Mouse (Mus musculus) CH12.LX (cell line): ENCODE results near the gene C130032M10Rik.

Experiments
- CTCF ChIP-seq, 2 experiments: IDR thresholded peaks in 1 of 2; conservative IDR thresholded peaks in 1 of 2; 2 replicates each; pipeline ENCODE4 v1.5.1; 2011 to 2012; ENCODE audit warnings: low read depth in 2 of 2, low read length in 2 of 2, improper control_type of control experiment in 1 of 2, inconsistent platforms in 1 of 2, mild to moderate bottlenecking in 1 of 2, moderate library complexity in 1 of 2
- ETS1 ChIP-seq: conservative IDR thresholded peaks from 2 replicates; pipeline ENCODE4 v1.6.1; 2012; ENCODE audit warnings: low read depth, mild to moderate bottlenecking, inconsistent platforms, low read length, improper control_type of control experiment, moderate library complexity
- JUND ChIP-seq: conservative IDR thresholded peaks from 2 replicates; pipeline ENCODE4 v1.6.1; 2011; ENCODE audit warnings: low read depth, low read length, improper control_type of control experiment
- KAT2A ChIP-seq: IDR thresholded peaks from 2 replicates; pipeline ENCODE4 v1.6.1; 2012; ENCODE audit warnings: low read length, improper control_type of control experiment, inconsistent platforms; ENCODE audit not compliant: insufficient replicate concordance
- MAFK ChIP-seq: IDR thresholded peaks from 2 replicates; pipeline ENCODE4 v1.6.1; 2011; ENCODE audit warnings: low read length, improper control_type of control experiment; ENCODE audit not compliant: insufficient replicate concordance
- NELFE ChIP-seq: IDR thresholded peaks from 2 replicates; pipeline ENCODE4 v1.6.1; 2011; ENCODE audit warnings: low read depth, low read length, improper control_type of control experiment
- POLR2A ChIP-seq: IDR thresholded peaks from 2 replicates; pipeline ENCODE4 v1.6.1; 2011; ENCODE audit warnings: low read depth, mild to moderate bottlenecking, improper control_type of control experiment, low read length
- SIN3A ChIP-seq: IDR thresholded peaks from 2 replicates; pipeline ENCODE4 v1.6.1; 2012; ENCODE audit warnings: low read length, improper control_type of control experiment, inconsistent platforms
- USF2 ChIP-seq: conservative IDR thresholded peaks from 2 replicates; pipeline ENCODE4 v1.6.1; 2011; ENCODE audit warnings: low read depth, low read length, improper control_type of control experiment
- ZC3H11A ChIP-seq: IDR thresholded peaks from 2 replicates; pipeline ENCODE4 v1.6.1; 2012; ENCODE audit warnings: low read depth, mild to moderate bottlenecking, inconsistent platforms, low read length, improper control_type of control experiment

GRCm38 (mm10) chr9:114562031-114562918 is 46.8 kb downstream of the C130032M10Rik start:
- TF ChIP-seq CTCF (conservative IDR thresholded peaks at IDR 0.05 in 1 of 2, IDR thresholded peaks at IDR 0.05 in 1 of 2; ENCODE audit: low read depth in 2 of 2, low read length in 2 of 2) (no peak), POLR2A (no peak), NELFE (no peak), KAT2A (no peak), SIN3A (no peak), ETS1 (no peak), USF2 (no peak), ZC3H11A (no peak), MAFK (no peak), JUND (no peak)
